ENCODE assay signal across 10 mouse cellular contexts in genomic region chr4:140154484-140154883, GRCm38 (mm10).
DNase-seq lines count a peak whose midpoint lies in the region; ATAC-seq lines count a peak whose summit lies in the region.
"Had no signal": no experiment of that assay in that cellular context is flagged by ENCODE, and none has a peak within 500 bp of the region (broad histone marks: within the 10 kb centered on the region; RNA-seq: fewer than 3 reads in every experiment).

No protein-coding gene starts in this region.

- 42% methylated on average over 5 of the region's 5 CpGs for WGBS in neural tube, embryonic 11.5 days
- 14% methylated on average over 5 of the region's 5 CpGs for WGBS in forebrain, embryonic 16.5 days
- 29% methylated on average over 5 of the region's 5 CpGs for WGBS in midbrain, embryonic 11.5 days
- WGBS in intestine, embryonic 16.5 days: 60% methylated on average over 5 of the region's 5 CpGs

- no peaks in the 10 kb centered on the region for H3K27me3 ChIP-seq in neural tube, embryonic 11.5 days (ENCODE audit: control insufficient read depth, insufficient read depth, low read length)
- no peaks in the 10 kb centered on the region for H3K27me3 ChIP-seq in forebrain, embryonic 16.5 days (replicated peaks; ENCODE audit: control insufficient read depth, insufficient read depth, low read length)
- no peaks in the 10 kb centered on the region for H3K27me3 ChIP-seq in midbrain, embryonic 11.5 days (ENCODE audit: control insufficient read depth, insufficient read depth, low read length)
- no peaks in the 10 kb centered on the region for H3K27me3 ChIP-seq in intestine, embryonic 16.5 days (replicated peaks; ENCODE audit: control insufficient read depth, insufficient read depth, low read length)

- H3K4me3 ChIP-seq in neural tube, embryonic 11.5 days (ENCODE audit: low read depth, low read length): no peak overlapping the region
- H3K4me3 ChIP-seq in forebrain, embryonic 16.5 days (replicated peaks; ENCODE audit: low read length): no peak overlapping the region
- no peak overlapping the region for H3K4me3 ChIP-seq in midbrain, embryonic 11.5 days (ENCODE audit: low read depth, low read length)
- no peak overlapping the region for H3K4me3 ChIP-seq in intestine, embryonic 16.5 days (ENCODE audit: low read length)
- H3K4me3 ChIP-seq: myocyte had no signal

- no peaks in the 10 kb centered on the region for H3K36me3 ChIP-seq in neural tube, embryonic 11.5 days (ENCODE audit: control insufficient read depth, insufficient read depth, low read length)
- H3K36me3 ChIP-seq in forebrain, embryonic 16.5 days (ENCODE audit: control insufficient read depth, insufficient read depth): no peaks in the 10 kb centered on the region
- H3K36me3 ChIP-seq in midbrain, embryonic 11.5 days (ENCODE audit: control insufficient read depth, insufficient read depth, low read length): no peaks in the 10 kb centered on the region
- H3K36me3 ChIP-seq in intestine, embryonic 16.5 days (ENCODE audit: control insufficient read depth, insufficient read depth, low read length): no peaks in the 10 kb centered on the region

- ATAC-seq in neural tube, embryonic 11.5 days (ENCODE audit: insufficient read depth, low FRiP score, low TSS enrichment): no peak
- ATAC-seq in forebrain, embryonic 16.5 days: peak; percentile 78
- peak; percentile 63 for ATAC-seq in midbrain, embryonic 11.5 days (ENCODE audit: low FRiP score)
- no peak for ATAC-seq in intestine, embryonic 16.5 days

- 0 out of 2 replicates have a peak, but pooled peaks cover 6% of the 10 kb centered on the region for H3K4me1 ChIP-seq in neural tube, embryonic 11.5 days (ENCODE audit: control insufficient read depth, insufficient read depth, low read length)
- peaks cover 14% of the 10 kb centered on the region for H3K4me1 ChIP-seq in forebrain, embryonic 16.5 days (replicated peaks; ENCODE audit: control insufficient read depth, insufficient read depth, low read length)
- peaks cover 13% of the 10 kb centered on the region; the same call in 1 of the 2 replicates for H3K4me1 ChIP-seq in midbrain, embryonic 11.5 days (ENCODE audit: control insufficient read depth, insufficient read depth, low read length)
- no peaks in the 10 kb centered on the region for H3K4me1 ChIP-seq in intestine, embryonic 16.5 days (ENCODE audit: control insufficient read depth, insufficient read depth, low read length)

- no peaks in the 10 kb centered on the region for H3K9me3 ChIP-seq in neural tube, embryonic 11.5 days (ENCODE audit: control insufficient read depth, low read length)
- H3K9me3 ChIP-seq in forebrain, embryonic 16.5 days (ENCODE audit: control insufficient read depth, low read length): no peaks in the 10 kb centered on the region
- no peaks in the 10 kb centered on the region for H3K9me3 ChIP-seq in midbrain, embryonic 11.5 days (ENCODE audit: control insufficient read depth, low read length)
- H3K9me3 ChIP-seq in intestine, embryonic 16.5 days (ENCODE audit: control insufficient read depth, low read length): no peaks in the 10 kb centered on the region

- peak; percentile 32 for DNase-seq in neural tube, embryonic 11.5 days (ENCODE audit: low spot score)
- DNase-seq in neural tube, embryonic 10.5 days (ENCODE audit: extremely low spot score, low spot score): no peak
- DNase-seq in midbrain, embryonic 11.5 days (ENCODE audit: low spot score, missing footprints): no peak
- no peak for DNase-seq in ovary, postnatal 10 days (ENCODE audit: low spot score)
- no peak for DNase-seq in adrenal gland, postnatal 14 days
- DNase-seq: right cerebral cortex, postnatal 4 days; thymus, adult 18-20 months had no signal

- no peak overlapping the region; the same call in 1 of the 2 replicates for H3K9ac ChIP-seq in neural tube, embryonic 11.5 days (ENCODE audit: low read length)
- no peak overlapping the region for H3K9ac ChIP-seq in forebrain, embryonic 16.5 days (replicated peaks; ENCODE audit: low read depth, low read length)
- no peak overlapping the region for H3K9ac ChIP-seq in midbrain, embryonic 11.5 days (ENCODE audit: low read length)
- no peak overlapping the region for H3K9ac ChIP-seq in intestine, embryonic 16.5 days (ENCODE audit: low read depth, low read length)

- no peak overlapping the region for H3K27ac ChIP-seq in neural tube, embryonic 11.5 days (ENCODE audit: low read depth, low read length)
- peak overlapping the region; percentile 63; the same call in 1 of the 2 replicates for H3K27ac ChIP-seq in forebrain, embryonic 16.5 days (ENCODE audit: low read length)
- peak overlapping the region; percentile 21 for H3K27ac ChIP-seq in midbrain, embryonic 11.5 days (ENCODE audit: low read depth, low read length)
- no peak overlapping the region for H3K27ac ChIP-seq in intestine, embryonic 16.5 days (ENCODE audit: low read length)

- H3K4me2 ChIP-seq in neural tube, embryonic 11.5 days (ENCODE audit: low read depth): no peak overlapping the region
- no peak overlapping the region for H3K4me2 ChIP-seq in forebrain, embryonic 16.5 days (ENCODE audit: low read length)
- H3K4me2 ChIP-seq in midbrain, embryonic 11.5 days: no peak overlapping the region
- no peak overlapping the region for H3K4me2 ChIP-seq in intestine, embryonic 16.5 days (ENCODE audit: low read depth, low read length)

Comparison
In these comparisons a context has a peak if more than half of its experiments do, and no peak if none do; other contexts are left out.
1. ATAC-seq: peak in forebrain, embryonic 16.5 days (single experiment) and midbrain, embryonic 11.5 days (single experiment); none in neural tube, embryonic 11.5 days (single experiment) and intestine, embryonic 16.5 days (single experiment).
2. H3K27ac ChIP-seq: peak in forebrain, embryonic 16.5 days (single experiment) and midbrain, embryonic 11.5 days (single experiment); none in neural tube, embryonic 11.5 days (single experiment) and intestine, embryonic 16.5 days (single experiment).